Mouse (Mus musculus): ENCODE results near the gene Dync1li1. TPM values are rescaled to one million over a fixed set of nuclear protein-coding genes. Genes with fewer than 3 reads are reported as not detected.

Gene Dync1li1
- polyA plus RNA-seq, 1 experiment from 2014 or later, result 68.3 TPM

Other genes with a start within 250 kb of the Dync1li1 start
- gene Ccr4, start 183.9 kb upstream of the Dync1li1 start, polyA plus RNA-seq (2015; fragmentation: Nextera tagmentation; extraction: Ambion mirVana), result 0.14 and 0.56 TPM in 2 replicates
- gene C130032M10Rik, start 173.1 kb upstream of the Dync1li1 start, polyA plus RNA-seq (2015; fragmentation: Nextera tagmentation; extraction: Ambion mirVana), result 0.59 and 0.60 TPM in 2 replicates
- gene Trim71, start 124.4 kb upstream of the Dync1li1 start, polyA plus RNA-seq (2015; fragmentation: Nextera tagmentation; extraction: Ambion mirVana), result 0.39 and 0.46 TPM in 2 replicates
- 77.0 and 83.5 TPM in 2 replicates for gene Cnot10, start 48.6 kb upstream of the Dync1li1 start, polyA plus RNA-seq (2015; fragmentation: Nextera tagmentation; extraction: Ambion mirVana)
- 32.6 and 38.3 TPM in 2 replicates for gene Cmtm6, start 42.3 kb downstream of the Dync1li1 start, polyA plus RNA-seq (2015; fragmentation: Nextera tagmentation; extraction: Ambion mirVana)
- gene Cmtm7, start 93.1 kb downstream of the Dync1li1 start, polyA plus RNA-seq (2015; fragmentation: Nextera tagmentation; extraction: Ambion mirVana), result 104 and 114 TPM in 2 replicates
- 13.2 and 19.2 TPM in 2 replicates for gene Cmtm8, start 155.4 kb downstream of the Dync1li1 start, polyA plus RNA-seq (2015; fragmentation: Nextera tagmentation; extraction: Ambion mirVana)
- 10.6 and 10.8 TPM in 2 replicates for gene Gpd1l, start 245.2 kb downstream of the Dync1li1 start, polyA plus RNA-seq (2015; fragmentation: Nextera tagmentation; extraction: Ambion mirVana)